Mouse (Mus musculus): Measurements from ENCODE around the gene Shisa7. TPM values are rescaled to one million over a fixed set of nuclear protein-coding genes. Genes with fewer than 3 reads are reported as not detected.

The Shisa7 gene
- polyA plus RNA-seq, 1 experiment from 2014 or later: 0.72 TPM

DNA sequence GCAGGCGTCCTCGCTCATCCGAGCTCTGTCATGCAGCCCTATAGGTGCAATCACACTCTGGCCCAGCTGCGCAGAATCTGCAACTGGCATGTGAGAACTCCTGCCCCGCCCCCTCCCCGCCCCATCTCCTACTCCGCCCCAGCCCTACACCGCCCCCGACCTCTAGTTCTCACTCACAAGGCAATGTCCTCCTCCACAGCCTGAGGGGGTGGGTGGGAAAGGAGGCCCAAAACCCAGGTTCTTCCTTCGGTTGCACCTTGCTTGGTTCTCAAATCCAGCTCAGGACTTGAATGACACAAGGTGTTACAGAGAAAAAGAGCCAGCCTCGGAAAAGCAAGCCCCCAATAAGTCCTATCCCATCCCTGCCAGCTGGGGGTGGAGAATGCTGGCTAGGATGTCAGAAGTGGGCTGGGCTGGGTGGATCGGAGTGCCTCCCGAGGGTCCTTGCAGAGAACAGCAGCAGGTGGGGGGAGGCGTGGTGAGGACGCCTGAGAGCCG is 1.8 kb downstream of the Shisa7 start:
- Histone ChIP-seq H3K4me1 (ENCODE audit: control insufficient read depth, insufficient read depth, low read length) (peaks cover 10% of the 10 kb centered on the region), H3K4me3 (ENCODE audit: low read depth, low read length) (peak overlapping the region; percentile 15; the same call in 1 of the 2 replicates), H3K36me3 (replicated peaks; ENCODE audit: control insufficient read depth, insufficient read depth, low read depth, low read length) (no peaks in the 10 kb centered on the region), H3K27me3 (ENCODE audit: control insufficient read depth, insufficient read depth, low read length) (peaks cover 28% of the 10 kb centered on the region), H3K4me2 (ENCODE audit: low read depth, low read length) (peak overlapping the region; percentile 86; the same call in 1 of the 2 replicates), H3K9me3 (replicated peaks; ENCODE audit: control insufficient read depth, low read length) (no peaks in the 10 kb centered on the region), H3K27ac (replicated peaks; ENCODE audit: low read depth, low read length) (no peak overlapping the region), H3K9ac (replicated peaks; ENCODE audit: low read length) (no peak overlapping the region; the same call in 1 of the 2 replicates)
- WGBS: 1% methylated on average over 15 of the region's 16 CpGs
- ATAC-seq (replicated peaks; ENCODE audit: insufficient number of reproducible peaks, low FRiP score, low TSS enrichment, low read depth) (peak; percentile 57), DNase-seq (ENCODE audit: low spot score) (peak; percentile 52)

DNA sequence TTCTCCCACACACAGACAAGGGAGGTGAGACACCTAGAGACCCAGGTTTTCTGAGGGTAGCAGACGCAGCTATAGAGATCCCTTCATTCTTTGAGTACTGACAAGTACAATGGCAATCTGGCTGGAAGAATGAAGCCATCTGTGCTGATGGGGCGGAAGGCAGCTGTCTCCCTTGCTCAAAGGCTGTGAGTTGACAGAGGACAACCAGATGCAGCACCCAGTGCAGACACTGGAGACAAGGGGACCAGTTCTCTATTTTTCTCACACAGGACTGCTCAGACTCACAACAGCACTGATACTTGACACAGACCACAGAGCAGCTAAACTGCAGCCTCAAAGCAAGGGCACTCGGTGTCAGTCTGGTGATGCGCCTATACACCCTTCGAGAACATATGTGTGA is 2.4 kb downstream of the Shisa7 start:
- 56% methylated on average over 5 of the region's 5 CpGs for WGBS
- Histone ChIP-seq H3K4me3 (ENCODE audit: low read depth, low read length) (no peak overlapping the region), H3K27me3 (ENCODE audit: control insufficient read depth, insufficient read depth, low read length) (peaks cover 28% of the 10 kb centered on the region), H3K4me2 (ENCODE audit: low read depth, low read length) (no peak overlapping the region), H3K9ac (replicated peaks; ENCODE audit: low read length) (no peak overlapping the region), H3K27ac (replicated peaks; ENCODE audit: low read depth, low read length) (no peak overlapping the region), H3K36me3 (replicated peaks; ENCODE audit: control insufficient read depth, insufficient read depth, low read depth, low read length) (no peaks in the 10 kb centered on the region), H3K9me3 (replicated peaks; ENCODE audit: control insufficient read depth, low read length) (no peaks in the 10 kb centered on the region), H3K4me1 (ENCODE audit: control insufficient read depth, insufficient read depth, low read length) (peaks cover 10% of the 10 kb centered on the region)
- DNase-seq (ENCODE audit: low spot score): no peak
- no peak for ATAC-seq (replicated peaks; ENCODE audit: insufficient number of reproducible peaks, low FRiP score, low TSS enrichment, low read depth)

DNA sequence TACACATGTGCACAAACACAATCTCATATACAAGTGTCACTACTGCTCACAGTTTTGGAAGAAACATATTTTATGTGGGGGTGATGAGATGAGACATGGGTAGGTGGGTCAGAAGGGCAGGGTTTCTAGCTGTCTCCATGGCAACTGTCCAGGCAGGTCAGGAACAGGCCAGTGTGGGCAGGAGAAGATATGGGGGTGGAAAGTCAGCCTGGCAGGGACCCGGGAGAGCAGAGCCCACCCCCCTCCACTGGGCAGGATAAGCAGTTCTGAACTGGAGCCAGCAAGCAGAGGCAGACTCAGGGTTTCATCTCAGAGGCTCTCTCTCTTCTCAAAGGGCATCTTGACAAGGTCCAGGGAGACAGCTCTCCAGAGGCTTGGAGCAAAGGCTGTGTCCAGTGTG is 6.9 kb downstream of the Shisa7 start:
- H3K36me3 ChIP-seq (replicated peaks; ENCODE audit: control insufficient read depth, insufficient read depth, low read depth, low read length): no peaks in the 10 kb centered on the region
- H3K4me2 ChIP-seq (ENCODE audit: low read depth, low read length): no peak overlapping the region
- WGBS: 14% methylated on average over 1 of the region's 1 CpGs
- H3K27ac ChIP-seq (replicated peaks; ENCODE audit: low read depth, low read length): no peak overlapping the region
- H3K27me3 ChIP-seq (ENCODE audit: control insufficient read depth, insufficient read depth, low read length): peaks cover 28% of the 10 kb centered on the region
- no peak overlapping the region for H3K4me3 ChIP-seq (ENCODE audit: low read depth, low read length)
- no peak for ATAC-seq (replicated peaks; ENCODE audit: insufficient number of reproducible peaks, low FRiP score, low TSS enrichment, low read depth)
- H3K9ac ChIP-seq (replicated peaks; ENCODE audit: low read length): no peak overlapping the region
- no peak for DNase-seq (ENCODE audit: low spot score)
- no peaks in the 10 kb centered on the region for H3K4me1 ChIP-seq (ENCODE audit: control insufficient read depth, insufficient read depth, low read length)
- H3K9me3 ChIP-seq (replicated peaks; ENCODE audit: control insufficient read depth, low read length): no peaks in the 10 kb centered on the region

DNA sequence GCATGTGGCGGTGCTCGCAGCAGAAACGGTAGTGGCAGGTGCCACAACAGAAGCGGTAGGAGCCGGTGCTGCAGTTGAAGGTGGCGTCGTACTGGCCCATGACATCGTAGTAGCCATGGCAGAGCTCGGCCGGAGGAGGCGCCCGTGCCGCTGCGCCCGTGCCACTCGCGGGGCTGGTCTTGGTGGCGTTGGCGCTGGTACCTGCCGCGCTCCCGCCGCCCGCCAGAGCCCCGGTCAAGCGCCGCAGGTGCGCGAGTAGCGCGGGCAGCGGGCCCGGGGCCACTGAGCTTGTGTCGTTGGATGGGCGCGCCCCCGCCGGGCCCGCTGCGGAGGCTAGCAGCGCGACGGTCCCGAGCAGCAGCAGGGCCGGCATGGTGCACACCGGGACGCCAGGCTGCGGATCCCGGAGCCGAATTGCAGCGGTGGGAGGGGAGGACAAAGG is 8.1 kb downstream of the Shisa7 start:
- peak; percentile 62 for ATAC-seq (replicated peaks; ENCODE audit: insufficient number of reproducible peaks, low FRiP score, low TSS enrichment, low read depth)
- under 1% methylated on average over 51 of the region's 51 CpGs for WGBS
- no peak overlapping the region for H3K27ac ChIP-seq (replicated peaks; ENCODE audit: low read depth, low read length)

DNA sequence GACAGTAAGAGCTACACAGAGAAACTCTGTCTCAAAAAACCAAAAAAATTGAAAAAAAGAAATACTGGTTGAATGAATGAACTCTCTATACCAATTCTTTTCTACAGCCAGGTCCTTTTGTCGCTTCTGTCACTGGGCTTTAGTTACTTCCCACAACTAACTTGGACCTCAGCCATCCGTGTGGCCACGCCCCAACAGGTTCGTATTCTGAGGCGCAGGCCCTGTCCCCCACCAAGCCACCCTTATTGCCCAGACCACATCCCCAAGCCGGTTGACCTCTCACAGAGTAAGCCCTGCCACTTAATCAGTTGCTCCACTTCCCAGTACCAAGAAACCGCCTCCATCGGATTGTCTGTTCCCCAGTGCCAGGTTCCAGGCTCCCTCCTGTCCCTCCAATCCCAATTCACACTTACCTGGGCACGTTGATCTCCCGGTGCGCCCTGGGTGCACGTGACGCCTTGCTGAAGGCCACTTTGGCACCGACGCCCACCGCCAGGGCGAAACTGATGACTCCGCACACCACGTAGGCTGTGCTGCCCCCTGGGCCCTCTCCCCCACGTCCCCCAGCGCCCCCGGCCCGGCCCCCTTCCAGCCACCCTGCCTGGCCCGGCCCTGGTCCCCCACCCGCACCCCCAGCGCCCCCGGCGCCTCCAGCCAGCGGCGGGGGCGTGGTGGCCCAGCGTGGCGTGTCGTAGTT is 8.7 kb downstream of the Shisa7 start:
- 6% methylated on average over 33 of the region's 34 CpGs for WGBS
- H3K9me3 ChIP-seq (replicated peaks; ENCODE audit: control insufficient read depth, low read length): no peaks in the 10 kb centered on the region
- H3K4me3 ChIP-seq (ENCODE audit: low read depth, low read length): peak overlapping the region; percentile 41
- H3K27me3 ChIP-seq (ENCODE audit: control insufficient read depth, insufficient read depth, low read length): peaks cover 25% of the 10 kb centered on the region
- no peak for DNase-seq (ENCODE audit: low spot score)
- H3K36me3 ChIP-seq (replicated peaks; ENCODE audit: control insufficient read depth, insufficient read depth, low read depth, low read length): no peaks in the 10 kb centered on the region
- H3K4me1 ChIP-seq (ENCODE audit: control insufficient read depth, insufficient read depth, low read length): no peaks in the 10 kb centered on the region
- 0 out of 2 replicates have a peak overlapping the region, but pooled peaks have one; percentile 25 for H3K9ac ChIP-seq (replicated peaks; ENCODE audit: low read length)
- H3K27ac ChIP-seq (replicated peaks; ENCODE audit: low read depth, low read length): no peak overlapping the region
- peak; percentile 68 for ATAC-seq (replicated peaks; ENCODE audit: insufficient number of reproducible peaks, low FRiP score, low TSS enrichment, low read depth)
- peak overlapping the region; percentile 87 for H3K4me2 ChIP-seq (ENCODE audit: low read depth, low read length)

More for the DNA sequence above, 8.1 kb downstream of the Shisa7 start:
- Histone ChIP-seq H3K4me3 (ENCODE audit: low read depth, low read length) (peak overlapping the region; percentile 41), H3K9ac (replicated peaks; ENCODE audit: low read length) (peak overlapping the region; percentile 56; the same call in 1 of the 2 replicates), H3K9me3 (replicated peaks; ENCODE audit: control insufficient read depth, low read length) (no peaks in the 10 kb centered on the region), H3K27me3 (ENCODE audit: control insufficient read depth, insufficient read depth, low read length) (peaks cover 25% of the 10 kb centered on the region), H3K4me2 (ENCODE audit: low read depth, low read length) (peak overlapping the region; percentile 87), H3K4me1 (ENCODE audit: control insufficient read depth, insufficient read depth, low read length) (no peaks in the 10 kb centered on the region), H3K36me3 (replicated peaks; ENCODE audit: control insufficient read depth, insufficient read depth, low read depth, low read length) (no peaks in the 10 kb centered on the region)
- peak; percentile 59 for DNase-seq (ENCODE audit: low spot score)

DNA sequence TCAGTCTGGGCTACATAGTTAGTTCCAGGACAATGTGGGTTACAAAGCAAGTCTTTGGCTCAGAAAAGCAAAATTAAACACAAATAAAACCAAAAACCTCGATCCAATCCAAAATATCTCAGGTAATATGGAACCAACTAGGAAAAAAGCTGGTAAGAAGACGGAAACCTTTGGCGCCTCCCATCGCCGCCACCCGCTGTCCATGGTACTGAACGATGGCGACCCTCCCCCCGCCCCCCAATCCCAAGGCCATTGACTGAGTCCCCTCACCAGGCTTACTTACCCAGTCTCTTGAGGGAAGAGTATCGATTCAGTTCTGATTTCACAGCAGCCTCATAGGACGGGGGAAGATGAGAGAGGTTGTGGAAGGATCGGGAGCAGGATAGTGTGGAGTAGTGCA is 14.0 kb downstream of the Shisa7 start:
- DNase-seq (ENCODE audit: low spot score): peak; percentile 58
- Histone ChIP-seq H3K4me2 (ENCODE audit: low read depth, low read length) (no peak overlapping the region), H3K27me3 (ENCODE audit: control insufficient read depth, insufficient read depth, low read length) (peaks cover 8% of the 10 kb centered on the region), H3K4me1 (ENCODE audit: control insufficient read depth, insufficient read depth, low read length) (no peaks in the 10 kb centered on the region), H3K36me3 (replicated peaks; ENCODE audit: control insufficient read depth, insufficient read depth, low read depth, low read length) (no peaks in the 10 kb centered on the region), H3K9me3 (replicated peaks; ENCODE audit: control insufficient read depth, low read length) (no peaks in the 10 kb centered on the region), H3K4me3 (ENCODE audit: low read depth, low read length) (no peak overlapping the region), H3K9ac (replicated peaks; ENCODE audit: low read length) (no peak overlapping the region), H3K27ac (replicated peaks; ENCODE audit: low read depth, low read length) (no peak overlapping the region)
- ATAC-seq (replicated peaks; ENCODE audit: insufficient number of reproducible peaks, low FRiP score, low TSS enrichment, low read depth): no peak
- WGBS: 4% methylated on average over 12 of the region's 12 CpGs

DNA sequence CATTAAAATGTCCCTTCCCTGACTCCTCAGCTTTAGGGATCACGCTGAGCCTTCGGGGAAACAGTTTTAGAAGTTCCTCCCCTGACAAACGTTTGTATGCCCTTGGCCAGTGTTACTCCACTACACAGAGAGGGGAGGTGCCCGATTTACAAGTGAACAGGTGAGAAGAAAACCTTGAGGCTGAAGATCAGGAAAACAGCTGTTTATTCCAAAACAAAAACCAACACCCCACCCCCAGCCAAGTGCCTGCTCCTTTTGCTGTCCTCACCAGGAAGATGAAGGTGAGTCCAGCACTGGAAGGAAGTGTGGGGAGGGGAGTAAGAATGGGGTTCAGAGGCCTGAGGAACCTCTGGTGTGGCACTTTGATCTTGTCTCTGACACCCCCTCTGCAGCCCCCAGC is 19.1 kb downstream of the Shisa7 start:
- no peaks in the 10 kb centered on the region for H3K36me3 ChIP-seq (replicated peaks; ENCODE audit: control insufficient read depth, insufficient read depth, low read depth, low read length)
- DNase-seq (ENCODE audit: low spot score): no peak
- H3K4me2 ChIP-seq (ENCODE audit: low read depth, low read length): no peak overlapping the region
- no peak overlapping the region for H3K27ac ChIP-seq (replicated peaks; ENCODE audit: low read depth, low read length)
- no peak overlapping the region for H3K4me3 ChIP-seq (ENCODE audit: low read depth, low read length)
- H3K9me3 ChIP-seq (replicated peaks; ENCODE audit: control insufficient read depth, low read length): no peaks in the 10 kb centered on the region
- WGBS: 55% methylated on average over 4 of the region's 4 CpGs
- H3K27me3 ChIP-seq (ENCODE audit: control insufficient read depth, insufficient read depth, low read length): no peaks in the 10 kb centered on the region
- no peaks in the 10 kb centered on the region for H3K4me1 ChIP-seq (ENCODE audit: control insufficient read depth, insufficient read depth, low read length)
- ATAC-seq (replicated peaks; ENCODE audit: insufficient number of reproducible peaks, low FRiP score, low TSS enrichment, low read depth): no peak
- no peak overlapping the region for H3K9ac ChIP-seq (replicated peaks; ENCODE audit: low read length)

DNA sequence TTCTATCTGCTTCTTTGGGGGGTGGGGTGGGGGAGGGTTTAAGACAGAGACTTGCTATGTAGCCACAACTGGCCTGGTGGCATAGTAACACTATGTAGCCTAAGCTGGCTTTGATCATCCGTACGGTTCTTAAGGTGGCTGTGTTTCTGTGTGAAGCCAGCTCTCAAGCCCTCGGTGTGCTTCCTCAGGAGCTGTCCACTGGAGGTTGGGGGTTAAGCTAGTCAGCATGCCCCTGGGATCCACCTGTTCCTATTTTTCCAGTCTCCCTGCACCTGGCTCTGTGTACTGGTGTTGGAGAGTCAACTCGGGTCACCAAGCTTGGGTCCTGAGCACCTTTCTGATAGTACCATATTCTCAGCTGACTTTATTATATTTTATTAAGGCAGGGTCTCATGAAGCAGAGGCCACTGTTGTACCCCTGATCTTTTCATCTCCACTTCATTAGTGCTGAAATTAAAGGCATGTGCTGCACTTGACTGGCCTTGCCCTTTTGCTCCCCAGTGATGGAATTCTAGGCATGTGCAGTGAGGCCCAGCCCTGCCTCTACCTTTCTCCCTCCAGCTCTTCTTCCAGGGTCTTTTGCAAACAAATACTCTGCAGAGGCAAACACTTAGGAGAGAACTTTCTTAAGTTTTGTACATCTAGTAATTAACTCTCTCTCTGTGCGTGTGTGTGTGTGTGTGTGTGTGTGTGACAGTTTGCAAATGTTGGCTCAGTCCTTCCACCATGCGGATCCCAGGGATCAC is 22.2 kb downstream of the Shisa7 start:
- H3K4me1 ChIP-seq (ENCODE audit: control insufficient read depth, insufficient read depth, low read length): no peaks in the 10 kb centered on the region
- H3K9me3 ChIP-seq (replicated peaks; ENCODE audit: control insufficient read depth, low read length): no peaks in the 10 kb centered on the region
- H3K36me3 ChIP-seq (replicated peaks; ENCODE audit: control insufficient read depth, insufficient read depth, low read depth, low read length): no peaks in the 10 kb centered on the region
- ATAC-seq (replicated peaks; ENCODE audit: insufficient number of reproducible peaks, low FRiP score, low TSS enrichment, low read depth) (no peak), DNase-seq (ENCODE audit: low spot score) (no peak)
- no peak overlapping the region for H3K4me2 ChIP-seq (ENCODE audit: low read depth, low read length)
- no peak overlapping the region for H3K9ac ChIP-seq (replicated peaks; ENCODE audit: low read length)
- no peak overlapping the region for H3K4me3 ChIP-seq (ENCODE audit: low read depth, low read length)
- WGBS: 58% methylated on average over 6 of the region's 6 CpGs
- no peaks in the 10 kb centered on the region for H3K27me3 ChIP-seq (ENCODE audit: control insufficient read depth, insufficient read depth, low read length)
- H3K27ac ChIP-seq (replicated peaks; ENCODE audit: low read depth, low read length): no peak overlapping the region

All from embryonic facial prominence, embryonic 11.5 days (tissue).